Mouse (Mus musculus) gastrocnemius, postnatal 10 days (tissue): ENCODE measurements around the gene Olfr371. TPM values are rescaled to one million over a fixed set of nuclear protein-coding genes. Genes with fewer than 3 reads are reported as not detected.

Source experiments
- DNase-seq: peaks from one replicate; pipeline ENCODE4 v3.0.0; 2021; ENCODE audit warnings: mixed read lengths
- long read RNA-seq, 2 experiments: library from polyadenylated mRNA; stranded (forward); transcript quantifications; one replicate each; pipeline ENCODE4 v2.0.0; 2021
- total RNA-seq, 2 experiments: library from RNA; stranded (reverse); gene quantifications; 2 replicates each; pipeline ENCODE4 v1.2.3; 2021

Olfr371 gene
- not detected for total RNA-seq
- long read RNA-seq, experiment 1 = 0 reads
- long read RNA-seq, experiment 2 = 0 reads

DNA sequence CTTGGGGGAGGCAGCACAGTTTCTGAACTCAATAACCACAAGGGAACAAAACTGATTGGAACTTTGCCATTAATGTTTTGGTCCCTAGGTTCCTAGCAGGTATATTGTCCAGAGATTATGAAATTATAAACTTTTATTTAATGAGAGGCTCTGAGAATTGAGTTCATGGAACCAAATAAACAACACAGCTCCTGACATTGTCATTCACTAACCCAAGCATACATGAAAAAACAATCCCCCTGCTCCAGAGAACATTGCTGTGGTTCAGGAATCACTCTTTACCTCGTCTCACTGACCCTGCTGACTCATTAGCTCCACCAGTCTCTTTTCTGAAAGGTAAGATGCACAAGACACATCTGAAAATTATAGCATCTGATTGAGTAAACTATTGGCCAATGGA lies at the start of gene Olfr371:
TSS of gene Olfr371 (plus strand) at position 301 of the 400 bp plus-strand sequence.
- no peak for DNase-seq

DNA sequence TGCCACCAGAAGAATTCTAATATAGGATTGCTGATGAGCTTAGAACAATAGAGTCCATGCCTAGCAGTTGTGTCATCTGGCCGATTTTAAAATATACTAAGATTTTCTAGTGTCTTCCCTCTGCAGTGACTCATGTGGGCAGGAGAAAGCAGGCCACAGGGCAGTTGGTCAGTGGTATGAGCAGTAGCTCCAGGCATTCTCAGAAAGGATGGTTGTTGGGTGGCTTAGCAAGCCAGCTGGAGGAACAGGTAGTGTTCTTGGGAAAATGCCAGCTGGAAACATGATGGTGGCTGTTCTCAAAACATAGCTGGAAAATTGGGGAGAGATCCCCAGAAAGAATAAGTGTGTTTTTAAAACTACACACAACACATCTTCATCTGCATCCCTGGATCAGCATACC lies 33.4 kb upstream of the Olfr371 start:
- DNase-seq = no peak

- no peak for DNase-seq
These were observed 5.6 kb upstream of the Olfr371 start for GRCm38 (mm10) chr8:85220220-85220619.

- no peak for DNase-seq
These were observed 4.8 kb upstream of the Olfr371 start for GRCm38 (mm10) chr8:85220992-85221391.

DNA sequence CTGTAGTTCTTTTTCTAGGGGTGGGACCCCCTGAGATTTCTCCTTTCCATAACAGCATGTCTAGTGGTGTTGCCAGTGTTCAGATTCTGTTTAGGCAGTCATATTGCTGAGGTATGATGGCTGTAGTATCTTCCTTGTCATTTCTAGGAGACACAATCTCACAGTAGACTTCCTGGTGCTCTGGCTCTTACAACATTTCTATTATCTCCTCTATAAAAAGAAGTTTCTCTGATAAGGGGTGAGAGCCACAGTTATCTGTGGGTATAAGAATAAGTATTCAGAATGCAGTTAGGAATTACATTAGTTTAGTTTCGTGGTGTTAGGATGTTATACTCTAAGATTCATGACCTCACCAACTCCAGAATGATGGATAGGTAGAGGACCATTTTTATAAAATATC lies 1.5 kb downstream of the Olfr371 start:
- no peak for DNase-seq

Other genes starting within 250 kb of the Olfr371 start
- 1 to 10 TPM; 5.8 to 8.9 TPM for gene Junb, start 247.3 kb upstream of the Olfr371 start, total RNA-seq
- gene Hook2, start 235.4 kb upstream of the Olfr371 start, total RNA-seq = 1 to 10 TPM; 2.3 to 2.7 TPM
- gene Best2, start 211.5 kb upstream of the Olfr371 start, total RNA-seq = not detected
- 10 to 100 TPM; 47.4 to 47.8 TPM for gene Asna1, start 200.7 kb upstream of the Olfr371 start, total RNA-seq
- gene Trir, start 199.2 kb upstream of the Olfr371 start, total RNA-seq = 10 to 100 TPM; 94.0 to 98.0 TPM
- gene Tnpo2, start 189.1 kb upstream of the Olfr371 start, total RNA-seq = 10 to 100 TPM; 27.7 to 35.6 TPM
- 1 to 10 TPM; 5.5 to 7.5 TPM for gene Fbxw9, start 165.9 kb upstream of the Olfr371 start, total RNA-seq
- not detected for gene Gm5741, start 158.0 kb upstream of the Olfr371 start, total RNA-seq
- 10 to 100 TPM; 20.6 to 22.1 TPM for gene Dhps, start 154.2 kb upstream of the Olfr371 start, total RNA-seq
- 10 to 100 TPM; 41.1 to 48.0 TPM for gene Wdr83os, start 145.2 kb upstream of the Olfr371 start, total RNA-seq
- gene Wdr83, start 144.7 kb upstream of the Olfr371 start, total RNA-seq = 10 to 100 TPM; 18.2 to 21.6 TPM
- gene Man2b1, start 142.7 kb upstream of the Olfr371 start, total RNA-seq = 10 to 100 TPM; 16.6 to 20.9 TPM
- gene Zfp791, start 102.9 kb upstream of the Olfr371 start, total RNA-seq = 1 to 10 TPM in 1 of 2 experiments, under 1 TPM in 1; 0.79 to 1.0 TPM
- not detected for gene Cks1brt, start 74.1 kb upstream of the Olfr371 start, total RNA-seq
- 10 to 100 TPM; 14.2 to 20.2 TPM for gene Orc6, start 73.6 kb downstream of the Olfr371 start, total RNA-seq
- 10 to 100 TPM; 57.9 to 59.7 TPM for gene Vps35, start 73.8 kb downstream of the Olfr371 start, total RNA-seq
- 1 to 10 TPM in 1 of 2 experiments, under 1 TPM in 1; 0.94 to 1.3 TPM for gene Mylk3, start 160.4 kb downstream of the Olfr371 start, total RNA-seq
- gene 4921524J17Rik, start 206.8 kb downstream of the Olfr371 start, total RNA-seq = 10 to 100 TPM; 14.9 to 17.9 TPM